Mouse (Mus musculus) heart, adult 9 months (tissue): ENCODE data around the gene Btbd10.

Experiments used
- DNase-seq, 2 experiments: peaks; one replicate each; pipeline ENCODE4 v3.0.0; 2022; ENCODE audit warnings: low spot score in 2 of 2

The Btbd10 gene

GRCm38 (mm10) chr7:113368746-113369619 is at the start of gene Btbd10:
TSS of gene Btbd10 (minus strand) at chr7:113369392.
- DNase-seq = peak; percentile 96 to 98

GRCm38 (mm10) chr7:113416536-113416935 is 47.3 kb upstream of the Btbd10 start:
- no peak for DNase-seq

- DNase-seq = no peak
Observed at GRCm38 (mm10) chr7:113415256-113415655, 46.1 kb upstream of the Btbd10 start.

GRCm38 (mm10) chr7:113408712-113409111 is 39.5 kb upstream of the Btbd10 start:
- no peak for DNase-seq

DNA sequence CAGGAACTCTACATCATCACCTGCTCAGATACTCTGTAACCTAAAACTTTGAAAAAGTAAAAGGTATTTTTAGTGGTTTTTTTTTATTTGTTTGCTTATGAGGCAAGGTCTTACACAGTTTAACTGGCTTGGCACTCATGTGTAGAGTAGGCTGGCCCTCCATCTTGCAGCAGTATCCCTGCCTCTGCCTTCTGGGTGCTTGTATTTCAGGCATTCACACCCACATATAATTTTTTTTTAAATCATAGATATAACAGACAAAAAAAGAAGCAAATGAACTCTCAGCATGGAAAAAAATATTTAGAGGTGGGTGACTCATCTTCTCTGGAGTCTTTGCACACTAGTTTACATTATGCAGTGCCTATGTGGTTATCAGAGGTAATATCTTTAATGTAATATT is 28.9 kb upstream of the Btbd10 start:
- no peak for DNase-seq

- no peak for DNase-seq
Observed at GRCm38 (mm10) chr7:113396661-113397060, 27.5 kb upstream of the Btbd10 start.

- DNase-seq = no peak
Observed at GRCm38 (mm10) chr7:113391619-113392018, 22.4 kb upstream of the Btbd10 start.

GRCm38 (mm10) chr7:113388470-113388869 is 19.3 kb upstream of the Btbd10 start, which contains the start of gene Pth:
TSS of gene Pth (minus strand) at chr7:113388570.
- no peak for DNase-seq

DNA sequence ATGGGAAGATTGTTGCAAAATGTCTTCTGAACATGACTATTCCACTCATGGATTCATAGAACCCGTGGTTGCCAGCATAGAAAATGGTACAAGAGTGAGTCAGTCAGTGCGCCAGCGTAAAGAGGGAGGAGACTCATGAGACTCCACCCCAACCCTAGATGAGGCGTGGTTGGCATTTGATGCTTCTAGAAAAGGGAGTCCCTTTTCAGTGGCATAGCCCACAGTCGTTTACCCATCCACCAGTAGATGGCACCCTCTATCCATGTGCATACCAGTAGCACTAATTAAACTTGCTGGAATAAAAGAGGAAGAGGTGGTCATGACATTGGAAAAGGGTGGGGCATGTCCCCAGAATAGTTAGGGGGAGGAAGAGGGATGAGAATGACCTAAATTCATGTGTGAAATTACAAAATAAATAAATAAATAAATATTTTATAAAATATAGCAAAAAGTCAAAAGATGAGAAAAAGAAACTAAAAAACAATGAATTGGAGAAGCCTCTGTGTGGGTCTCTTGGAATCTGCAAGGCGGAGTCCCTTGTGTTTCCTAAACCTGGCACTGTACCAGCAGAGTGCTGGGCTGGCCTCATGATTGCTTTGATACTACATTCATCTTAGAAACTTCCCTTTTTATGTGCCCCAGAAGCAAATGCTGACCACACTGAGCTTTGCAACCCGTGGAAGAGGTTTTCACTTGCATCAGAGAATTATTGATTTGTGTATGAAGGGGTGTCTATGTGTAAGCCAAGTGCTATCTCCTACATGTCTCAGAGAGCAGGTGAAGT is 8.9 kb upstream of the Btbd10 start:
- peak; percentile 58 to 68 for DNase-seq

- DNase-seq = no peak
Observed at GRCm38 (mm10) chr7:113372682-113373081, 3.5 kb upstream of the Btbd10 start.

- peak in 1 of 2 experiments; percentile 63 for DNase-seq
Observed at GRCm38 (mm10) chr7:113369620-113370340, 588 bp upstream of the Btbd10 start.

- no peak for DNase-seq
Observed at GRCm38 (mm10) chr7:113367440-113367839, 1.8 kb downstream of the Btbd10 start.

GRCm38 (mm10) chr7:113349089-113349488 is 20.1 kb downstream of the Btbd10 start:
- no peak for DNase-seq

DNA sequence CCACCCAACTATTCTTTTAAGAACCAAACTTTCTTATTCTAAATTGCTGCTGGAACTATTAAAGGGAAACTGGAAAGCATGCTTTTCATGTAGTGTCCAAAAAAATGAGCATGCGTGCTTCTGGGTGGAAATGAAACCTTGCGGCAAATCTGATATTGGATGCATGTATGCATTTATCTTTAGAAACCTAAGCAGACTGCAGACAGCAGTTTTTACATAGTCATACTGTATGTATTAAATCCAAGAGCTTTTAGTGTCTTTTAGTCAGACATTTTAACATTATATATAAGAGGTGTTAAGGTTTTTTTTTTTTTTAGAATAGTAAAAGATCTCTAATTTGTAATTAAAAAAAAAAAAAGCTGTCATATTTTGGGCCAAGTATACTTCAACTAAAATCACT is 21.5 kb downstream of the Btbd10 start:
- DNase-seq = no peak

DNA sequence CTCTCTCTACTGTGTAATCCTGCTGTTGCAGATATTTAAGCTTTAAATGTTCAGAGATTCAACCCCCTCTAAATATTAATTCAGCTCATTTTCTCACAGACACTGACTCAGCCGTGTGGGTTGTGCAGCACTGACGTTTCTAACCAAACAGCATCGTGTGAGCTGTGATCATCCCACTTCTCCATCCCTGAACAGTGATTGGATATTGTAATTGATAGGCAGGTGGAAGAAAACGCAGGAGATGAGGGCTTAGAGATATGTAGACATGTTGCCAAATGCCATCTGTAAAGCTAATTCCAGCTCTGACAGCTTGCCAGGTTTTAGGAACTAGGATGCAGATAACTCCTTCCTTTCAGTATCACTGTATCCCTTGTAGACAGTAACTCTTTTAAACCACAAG is 21.9 kb downstream of the Btbd10 start:
- DNase-seq = peak; percentile 22 to 35

GRCm38 (mm10) chr7:113335250-113335649 is 33.9 kb downstream of the Btbd10 start:
- DNase-seq = no peak

DNA sequence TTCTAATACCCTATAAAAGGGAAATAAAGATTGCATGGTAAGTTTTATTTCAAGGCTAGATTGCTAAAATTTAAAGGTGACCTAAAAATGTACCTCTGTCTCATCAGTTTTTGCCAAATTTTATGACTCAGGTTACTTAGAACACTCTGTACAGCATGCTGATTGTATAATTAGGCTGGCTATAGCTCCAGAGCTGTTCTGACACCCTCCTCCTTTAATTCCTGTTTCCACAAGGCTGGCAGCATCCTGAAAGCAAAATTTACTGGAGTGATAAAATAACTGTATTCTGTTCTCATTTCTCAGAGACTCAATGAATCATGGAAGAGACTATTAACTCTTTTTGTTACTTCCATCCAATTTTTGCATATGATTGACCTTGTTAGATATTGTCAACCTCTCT is 35.2 kb downstream of the Btbd10 start:
- no peak for DNase-seq

GRCm38 (mm10) chr7:113320128-113320527 is 49.1 kb downstream of the Btbd10 start:
- DNase-seq = no peak

- DNase-seq = peak in 1 of 2 experiments; percentile 27
Observed at GRCm38 (mm10) chr7:113311784-113312183, 57.4 kb downstream of the Btbd10 start.

- DNase-seq = no peak
Observed at GRCm38 (mm10) chr7:113310136-113310535, 59.1 kb downstream of the Btbd10 start.

DNA sequence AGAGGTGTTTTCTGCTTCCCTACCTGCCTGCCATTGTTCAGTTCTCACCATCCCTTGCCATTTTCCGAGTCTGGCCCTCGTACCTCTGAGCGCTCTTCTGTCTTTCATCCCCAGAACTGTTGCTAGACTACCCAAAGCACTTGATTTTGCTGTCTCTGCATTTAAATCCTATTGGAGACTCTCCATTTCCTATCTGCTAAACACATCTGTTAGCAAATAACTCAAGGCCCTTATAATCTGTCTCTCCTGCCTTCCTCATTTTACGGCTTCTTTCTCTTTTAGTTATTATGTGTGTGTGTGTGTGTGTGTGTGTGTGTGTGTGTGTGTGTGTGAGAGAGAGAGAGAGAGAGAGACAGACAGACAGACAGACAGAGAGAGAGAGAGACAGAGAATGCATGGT is 71.4 kb downstream of the Btbd10 start:
- no peak for DNase-seq
